Mouse (Mus musculus) stomach, postnatal 0 days (tissue): ENCODE data around the gene 4930455H04Rik.

Experiments
- CTCF ChIP-seq: IDR thresholded peaks from 2 replicates; pipeline ENCODE4 v1.5.1; 2016; ENCODE audit warnings: antibody characterized with exemption, low read depth, mild to moderate bottlenecking, moderate library complexity
- EP300 ChIP-seq: optimal IDR thresholded peaks from 2 replicates; pipeline ENCODE3; 2016; ENCODE audit warnings: antibody characterized with exemption

DNA sequence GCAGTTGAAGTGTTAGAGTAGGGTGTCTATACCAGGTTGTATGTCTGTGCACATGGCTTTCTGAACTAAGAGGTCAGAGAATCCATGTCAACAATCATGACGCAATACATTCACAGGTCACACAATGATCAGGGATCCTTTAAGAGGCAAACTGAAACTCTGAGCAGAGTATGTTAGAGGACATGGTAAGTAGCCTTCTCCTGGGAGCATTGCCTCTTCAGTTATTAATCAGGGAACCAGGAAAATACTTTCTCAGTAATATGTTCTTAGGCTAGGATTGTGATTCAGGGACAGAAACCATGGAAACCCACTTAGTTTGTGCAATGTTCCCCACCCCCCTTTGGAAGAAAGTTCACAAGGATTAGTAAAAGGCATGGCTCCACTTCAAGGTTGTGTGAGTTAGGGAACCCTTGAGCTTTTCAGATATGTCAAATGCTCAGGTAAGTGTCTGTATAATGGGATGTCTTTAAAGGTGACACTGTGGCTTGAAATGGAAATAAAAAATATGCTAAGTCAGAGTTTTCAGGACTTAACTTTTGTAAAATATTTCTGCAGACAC lies 26.4 kb upstream of the 4930455H04Rik start:
- TF ChIP-seq CTCF (no peak), EP300 (no peak)
